Mouse (Mus musculus): ENCODE data around the gene Neurl3. TPM values are rescaled to one million over a fixed set of nuclear protein-coding genes. Genes with fewer than 3 reads are reported as not detected.
A peak's percentile ranks its signal among the peaks of the same experiment; 100 is the strongest.

Neurl3 gene
- polyA plus RNA-seq, 1 experiment = 14.3 TPM

DNA sequence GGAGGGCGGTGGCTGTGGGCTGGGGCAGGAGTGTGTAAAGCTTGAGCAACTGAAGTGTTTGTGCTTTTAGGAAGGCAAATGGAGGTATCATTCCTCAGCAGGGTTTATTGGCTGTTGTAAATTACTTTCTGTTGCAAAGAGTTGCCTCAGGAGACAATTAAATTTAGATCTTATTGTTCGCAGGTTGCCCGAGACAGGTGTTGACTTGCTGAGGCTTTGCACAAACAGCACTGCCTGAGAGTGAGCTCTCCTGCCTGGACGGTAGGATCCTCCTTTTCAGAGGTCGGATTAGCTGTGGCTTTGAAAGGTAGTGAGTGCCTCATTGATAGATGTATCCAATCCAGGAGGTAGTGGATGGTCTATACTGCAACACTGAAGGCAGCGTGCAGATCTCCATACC lies 31.6 kb upstream of the Neurl3 start:
- DNase-seq = no peak
- H3K4me3 ChIP-seq (ENCODE audit: control insufficient read depth, insufficient read depth, low read length) = no peak overlapping the region
- no peaks in the 10 kb centered on the region for H3K27me3 ChIP-seq (ENCODE audit: control insufficient read depth, insufficient read depth, low read length)
- TF ChIP-seq POLR2A (IDR thresholded peaks at IDR 0.05; ENCODE audit: control insufficient read depth, extremely low read depth, insufficient read depth, low read length, poor library complexity) (no peak), CTCF (IDR thresholded peaks at IDR 0.05; ENCODE audit: borderline replicate concordance, control insufficient read depth, extremely low read depth, insufficient read depth, low read length, poor library complexity) (no peak)
- H3K4me1 ChIP-seq (replicated peaks; ENCODE audit: control insufficient read depth, insufficient read depth, low read length) = peaks cover 28% of the 10 kb centered on the region
- no peak overlapping the region for H3K27ac ChIP-seq (ENCODE audit: control insufficient read depth, insufficient read depth, low read length)
- H3K36me3 ChIP-seq (ENCODE audit: control insufficient read depth, insufficient read depth, low read length) = no peaks in the 10 kb centered on the region
- 94% methylated on average over 6 of the region's 6 CpGs for WGBS

DNA sequence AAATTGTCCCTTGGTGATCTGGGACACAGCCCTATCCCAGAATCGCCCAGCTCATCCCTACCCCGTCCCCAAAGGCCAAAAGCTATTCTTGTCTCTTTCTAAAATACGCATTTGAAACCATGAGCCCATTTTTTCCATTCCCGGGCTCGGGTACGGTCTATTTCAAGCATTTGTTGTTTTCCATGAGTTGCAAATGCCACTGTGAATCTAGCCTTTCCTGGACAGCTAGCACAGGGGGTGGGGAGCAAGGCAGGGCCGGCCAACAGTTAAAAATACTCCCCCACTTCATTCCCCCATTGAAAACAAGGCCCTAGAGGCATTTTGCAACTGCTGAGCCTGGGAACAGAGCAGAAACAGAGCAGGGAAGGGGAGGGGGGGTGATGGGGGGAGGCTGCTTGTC lies 30.3 kb upstream of the Neurl3 start:
- Histone ChIP-seq H3K4me3 (ENCODE audit: control insufficient read depth, insufficient read depth, low read length) (no peak overlapping the region), H3K4me1 (replicated peaks; ENCODE audit: control insufficient read depth, insufficient read depth, low read length) (peaks cover 23% of the 10 kb centered on the region), H3K27ac (ENCODE audit: control insufficient read depth, insufficient read depth, low read length) (no peak overlapping the region), H3K36me3 (ENCODE audit: control insufficient read depth, insufficient read depth, low read length) (no peaks in the 10 kb centered on the region), H3K27me3 (ENCODE audit: control insufficient read depth, insufficient read depth, low read length) (no peaks in the 10 kb centered on the region; the same call in 1 of the 2 replicates)
- TF ChIP-seq CTCF (IDR thresholded peaks at IDR 0.05; ENCODE audit: borderline replicate concordance, control insufficient read depth, extremely low read depth, insufficient read depth, low read length, poor library complexity) = no peak
- no peak for TF ChIP-seq POLR2A (IDR thresholded peaks at IDR 0.05; ENCODE audit: control insufficient read depth, extremely low read depth, insufficient read depth, low read length, poor library complexity)
- 83% methylated on average over 7 of the region's 7 CpGs for WGBS
- DNase-seq = no peak

DNA sequence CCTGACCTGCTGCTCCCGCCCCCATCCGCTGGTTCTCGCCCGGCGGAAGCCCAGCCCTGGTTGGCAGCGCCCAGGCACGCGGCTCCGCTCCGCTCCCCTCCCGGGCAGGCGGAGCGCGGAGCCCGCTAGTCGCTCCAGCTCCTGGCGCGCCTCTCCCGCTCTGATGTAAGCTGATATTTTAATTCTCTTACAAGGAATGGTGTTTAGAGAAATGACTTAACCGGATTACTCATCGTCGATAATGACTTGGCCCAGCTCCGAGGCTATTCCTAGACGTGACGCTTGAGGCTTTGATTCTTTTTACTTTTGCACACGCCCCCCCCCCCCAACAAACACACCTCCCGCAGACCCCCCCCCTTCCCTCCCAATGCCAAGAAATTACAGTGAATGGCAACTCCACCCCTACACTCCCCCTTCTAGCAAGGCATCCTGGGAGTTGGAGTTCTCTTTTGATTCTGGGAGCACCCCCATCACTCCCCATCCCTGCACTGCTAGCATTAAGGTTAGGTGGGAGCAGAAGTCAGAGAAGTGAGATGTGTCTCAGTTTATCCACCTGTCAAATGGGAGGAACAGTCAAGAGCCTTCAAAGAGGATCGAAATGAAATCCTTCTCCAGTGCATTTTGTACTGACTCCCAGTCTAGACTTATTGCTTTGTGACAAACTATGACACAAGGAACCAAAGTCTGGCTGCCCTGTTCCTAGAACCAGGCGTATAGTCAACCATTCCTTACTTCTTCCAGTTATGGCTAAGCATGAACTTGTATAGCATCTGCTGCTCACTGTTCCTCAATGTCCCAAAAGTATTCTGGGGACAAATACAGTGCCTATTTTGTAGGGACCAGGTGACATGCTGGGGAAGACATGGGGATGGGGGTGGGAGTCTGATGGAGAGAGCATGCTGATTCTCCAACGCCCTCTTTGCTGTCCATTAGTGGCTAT lies 29.2 kb upstream of the Neurl3 start:
- no peaks in the 10 kb centered on the region for H3K36me3 ChIP-seq (ENCODE audit: control insufficient read depth, insufficient read depth, low read length)
- H3K4me1 ChIP-seq (replicated peaks; ENCODE audit: control insufficient read depth, insufficient read depth, low read length) = peaks cover 12% of the 10 kb centered on the region
- H3K27ac ChIP-seq (ENCODE audit: control insufficient read depth, insufficient read depth, low read length) = no peak overlapping the region
- WGBS = 10% methylated on average over 30 of the region's 30 CpGs
- DNase-seq = peak; percentile 46
- no peak for TF ChIP-seq POLR2A (IDR thresholded peaks at IDR 0.05; ENCODE audit: control insufficient read depth, extremely low read depth, insufficient read depth, low read length, poor library complexity)
- TF ChIP-seq CTCF (IDR thresholded peaks at IDR 0.05; ENCODE audit: borderline replicate concordance, control insufficient read depth, extremely low read depth, insufficient read depth, low read length, poor library complexity) = no peak
- no peaks in the 10 kb centered on the region; the same call in 1 of the 2 replicates for H3K27me3 ChIP-seq (ENCODE audit: control insufficient read depth, insufficient read depth, low read length)
- H3K4me3 ChIP-seq (ENCODE audit: control insufficient read depth, insufficient read depth, low read length) = no peak overlapping the region

DNA sequence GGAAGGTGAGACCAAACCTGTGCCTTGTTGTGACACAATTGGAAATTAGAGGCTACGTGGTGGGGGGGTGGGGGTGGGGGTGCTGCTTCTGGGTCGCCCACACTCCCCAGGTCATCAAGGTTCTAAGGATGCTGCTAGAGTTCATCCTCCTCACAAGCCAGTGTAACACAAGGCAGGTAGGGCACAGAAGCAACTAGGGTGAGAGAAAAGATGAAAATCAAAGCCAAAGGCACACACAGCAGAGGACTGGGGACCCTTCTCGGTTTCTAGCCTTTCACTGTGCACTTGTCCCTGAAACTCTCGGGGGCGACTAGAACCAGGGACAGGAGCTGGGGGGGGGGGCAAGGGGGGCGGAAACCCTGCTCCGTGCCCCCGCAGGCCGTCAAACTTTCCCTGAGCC lies 28.5 kb upstream of the Neurl3 start:
- H3K4me1 ChIP-seq (replicated peaks; ENCODE audit: control insufficient read depth, insufficient read depth, low read length) = peaks cover 9% of the 10 kb centered on the region
- H3K4me3 ChIP-seq (ENCODE audit: control insufficient read depth, insufficient read depth, low read length) = no peak overlapping the region
- TF ChIP-seq CTCF (IDR thresholded peaks at IDR 0.05; ENCODE audit: borderline replicate concordance, control insufficient read depth, extremely low read depth, insufficient read depth, low read length, poor library complexity) = no peak
- no peak for TF ChIP-seq POLR2A (IDR thresholded peaks at IDR 0.05; ENCODE audit: control insufficient read depth, extremely low read depth, insufficient read depth, low read length, poor library complexity)
- H3K36me3 ChIP-seq (ENCODE audit: control insufficient read depth, insufficient read depth, low read length) = no peaks in the 10 kb centered on the region
- no peaks in the 10 kb centered on the region; the same call in 1 of the 2 replicates for H3K27me3 ChIP-seq (ENCODE audit: control insufficient read depth, insufficient read depth, low read length)
- no peak for DNase-seq
- WGBS = 30% methylated on average over 9 of the region's 9 CpGs
- H3K27ac ChIP-seq (ENCODE audit: control insufficient read depth, insufficient read depth, low read length) = no peak overlapping the region

DNA sequence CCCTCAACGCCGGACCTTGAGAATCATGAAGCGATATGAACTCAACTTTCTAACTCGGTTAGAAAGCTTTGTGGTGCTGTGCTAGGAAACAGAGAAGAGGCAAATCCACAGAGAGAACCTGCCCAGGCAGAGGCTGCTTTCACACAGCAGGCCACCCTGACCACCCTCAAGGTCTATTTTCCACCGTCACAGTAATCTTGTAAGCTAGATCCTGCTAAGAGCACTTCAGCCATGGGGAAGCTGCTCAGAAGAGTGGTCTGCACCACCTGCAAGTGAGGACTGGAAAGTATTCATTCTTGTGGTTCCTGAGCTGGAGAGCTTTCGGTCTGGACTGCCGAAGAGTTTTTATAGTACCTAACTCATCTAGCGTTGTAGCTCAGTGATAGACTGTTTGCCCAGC lies 27.8 kb upstream of the Neurl3 start:
- Histone ChIP-seq H3K27ac (ENCODE audit: control insufficient read depth, insufficient read depth, low read length) (no peak overlapping the region), H3K27me3 (ENCODE audit: control insufficient read depth, insufficient read depth, low read length) (no peaks in the 10 kb centered on the region; the same call in 1 of the 2 replicates), H3K4me1 (replicated peaks; ENCODE audit: control insufficient read depth, insufficient read depth, low read length) (peaks cover 14% of the 10 kb centered on the region), H3K4me3 (ENCODE audit: control insufficient read depth, insufficient read depth, low read length) (no peak overlapping the region), H3K36me3 (ENCODE audit: control insufficient read depth, insufficient read depth, low read length) (no peaks in the 10 kb centered on the region)
- DNase-seq = no peak
- WGBS = 64% methylated on average over 8 of the region's 8 CpGs
- no peak for TF ChIP-seq CTCF (IDR thresholded peaks at IDR 0.05; ENCODE audit: borderline replicate concordance, control insufficient read depth, extremely low read depth, insufficient read depth, low read length, poor library complexity)

DNA sequence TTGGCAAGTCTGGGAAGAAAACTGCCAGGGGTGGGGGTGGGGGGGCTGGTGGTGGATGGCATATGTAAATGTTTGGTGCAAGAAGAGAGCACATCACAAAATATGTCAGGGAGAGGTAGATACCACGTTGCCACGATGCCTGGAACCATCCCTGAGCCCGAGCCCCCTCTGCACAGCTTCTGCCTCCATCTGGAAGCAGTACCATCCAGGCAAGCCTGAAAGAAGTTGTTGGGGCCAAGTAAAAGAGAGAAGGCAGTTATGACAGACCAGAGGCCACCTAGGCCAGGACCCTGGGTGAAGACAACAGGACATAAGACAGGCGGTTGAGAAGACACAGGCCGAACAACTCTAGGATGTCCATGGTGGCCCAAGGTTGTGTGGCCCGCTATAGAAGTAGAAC lies 26.0 kb upstream of the Neurl3 start:
- 99% methylated on average over 6 of the region's 6 CpGs for WGBS
- no peak for TF ChIP-seq POLR2A (IDR thresholded peaks at IDR 0.05; ENCODE audit: control insufficient read depth, extremely low read depth, insufficient read depth, low read length, poor library complexity)
- TF ChIP-seq CTCF (IDR thresholded peaks at IDR 0.05; ENCODE audit: borderline replicate concordance, control insufficient read depth, extremely low read depth, insufficient read depth, low read length, poor library complexity) = no peak
- H3K27me3 ChIP-seq (ENCODE audit: control insufficient read depth, insufficient read depth, low read length) = no peaks in the 10 kb centered on the region; the same call in 1 of the 2 replicates

More for the DNA sequence above, 26.0 kb upstream of the Neurl3 start:
- DNase-seq = no peak
- no peak overlapping the region for H3K4me3 ChIP-seq (ENCODE audit: control insufficient read depth, insufficient read depth, low read length)
- no peak overlapping the region for H3K27ac ChIP-seq (ENCODE audit: control insufficient read depth, insufficient read depth, low read length)
- H3K36me3 ChIP-seq (ENCODE audit: control insufficient read depth, insufficient read depth, low read length) = no peaks in the 10 kb centered on the region
- peaks cover 28% of the 10 kb centered on the region for H3K4me1 ChIP-seq (replicated peaks; ENCODE audit: control insufficient read depth, insufficient read depth, low read length)

Data from thymus, adult 2 months (tissue).